Mouse (Mus musculus) heart, adult 2 months (tissue): Measurements from ENCODE around the gene Zc3h12d. TPM values are rescaled to one million over a fixed set of nuclear protein-coding genes. Genes with fewer than 3 reads are reported as not detected.

ENCODE experiments used
- DNase-seq, 2 experiments: peaks; one replicate each; pipeline ENCODE4 v3.0.0; 2021
- H3K27ac ChIP-seq: fragments of 200-600 bp; 2 replicates; pipeline ENCODE4 v1.8.1; 2022
- H3K27me3 ChIP-seq: fragments of 200-500 bp; 2 replicates; pipeline ENCODE4 v1.6.1; 2012; ENCODE audit warnings: mild to moderate bottlenecking, low read length, inconsistent platforms, mixed read lengths; ENCODE audit not compliant: control insufficient read depth, insufficient read depth
- H3K36me3 ChIP-seq: fragments of 200-500 bp; 2 replicates; pipeline ENCODE4 v1.6.1; 2012; ENCODE audit warnings: low read length, inconsistent platforms; ENCODE audit not compliant: control insufficient read depth, insufficient read depth
- H3K4me1 ChIP-seq: fragments of 200-500 bp; 2 replicates; pipeline ENCODE4 v1.6.1; 2011; ENCODE audit warnings: low read length; ENCODE audit not compliant: control insufficient read depth, insufficient read depth
- H3K4me3 ChIP-seq: fragments of 200-600 bp; 2 replicates; pipeline ENCODE4 v1.8.1; 2022
- H3K79me2 ChIP-seq: fragments of 200-500 bp; replicated peaks from 2 replicates; pipeline ENCODE4 v1.6.1; 2012; ENCODE audit warnings: mild to moderate bottlenecking, inconsistent platforms, low read length, moderate library complexity, mixed read lengths; ENCODE audit not compliant: control insufficient read depth, insufficient read depth
- H3K9ac ChIP-seq: fragments of 200-500 bp; 2 replicates; pipeline ENCODE4 v1.6.1; 2012; ENCODE audit warnings: low read depth, mild to moderate bottlenecking, control low read depth, inconsistent platforms, low read length, mixed read lengths
- CTCF ChIP-seq: fragments of 200-600 bp; IDR thresholded peaks from 2 replicates; pipeline ENCODE4 v1.8.1; 2022; ENCODE audit warnings: antibody characterized with exemption, mild to moderate bottlenecking, moderate library complexity
- EP300 ChIP-seq: fragments of 200-500 bp; IDR thresholded peaks from 2 replicates; pipeline ENCODE4 v1.6.1; 2011; ENCODE audit warnings: low read depth, low read length, control low read depth; ENCODE audit not compliant: insufficient read depth
- POLR2A ChIP-seq: fragments of 200-500 bp; IDR thresholded peaks from 2 replicates; pipeline ENCODE4 v1.6.1; 2011; ENCODE audit warnings: mild to moderate bottlenecking, low read depth, low read length, control low read depth; ENCODE audit not compliant: insufficient read depth
- WGBS: fragments of 180-500 bp; shearing (Covaris S2); methylation state at CpG from one replicate; pipeline ENCODE4 v1.1.7; 2018; 5-methylcytosine and 5-hydroxymethylcytosine counted together
- intact Hi-C: fragments of 180-260 bp; cut with DNase I; formaldehyde crosslinking; loops from one replicate; pipeline ENCODE4 v1.15.1; 2025
- polyA plus RNA-seq: library from polyadenylated mRNA; depleted of rRNA; stranded (reverse); fragments of >200 nt; gene quantifications from 2 replicates; pipeline ENCODE4 v1.2.3, GENCODE M21; 2012
- total RNA-seq, 2 experiments: library from RNA; stranded (reverse); gene quantifications; 2 replicates each; pipeline ENCODE4 v1.2.3; 2021

Gene Zc3h12d
- total and polyA plus RNA-seq, 3 experiments, result 0.21 to 0.35 (median 0.32) TPM

- Histone ChIP-seq H3K79me2 (no peaks in the 10 kb centered on the region), H3K4me1 (no peaks in the 10 kb centered on the region)
Observed at GRCm38 (mm10) chr10:7863411-7863810, 31.1 kb downstream of the Zc3h12d start.

GRCm38 (mm10) chr10:7864184-7864583 lies 31.9 kb downstream of the Zc3h12d start:
- 41% methylated on average over 6 of the region's 6 CpGs for WGBS
- Histone ChIP-seq H3K79me2 (no peaks in the 10 kb centered on the region), H3K36me3 (no peaks in the 10 kb centered on the region), H3K9ac (no peak overlapping the region), H3K4me3 (no peak overlapping the region), H3K4me1 (no peaks in the 10 kb centered on the region), H3K27me3 (0 out of 2 replicates have a peak, but pooled peaks cover 1% of the 10 kb centered on the region), H3K27ac (no peak overlapping the region)
- peak in 1 of 2 experiments; percentile 20 for DNase-seq
- intact Hi-C loops, result no loop called here
- no peak for TF ChIP-seq POLR2A
- no peak for TF ChIP-seq EP300
- no peak for TF ChIP-seq CTCF

More at GRCm38 (mm10) chr10:7863411-7863810, 31.1 kb downstream of the Zc3h12d start:
- Histone ChIP-seq H3K36me3 (no peaks in the 10 kb centered on the region), H3K9ac (no peak overlapping the region), H3K27ac (no peak overlapping the region), H3K27me3 (0 out of 2 replicates have a peak, but pooled peaks cover 1% of the 10 kb centered on the region), H3K4me3 (no peak overlapping the region)
- no peak for DNase-seq
- TF ChIP-seq CTCF, result no peak
- WGBS, result 92% methylated on average over 6 of the region's 6 CpGs
- intact Hi-C loops, result no loop called here

- WGBS, result 79% methylated on average over 3 of the region's 3 CpGs
- Histone ChIP-seq H3K4me1 (no peaks in the 10 kb centered on the region), H3K4me3 (no peak overlapping the region), H3K9ac (no peak overlapping the region), H3K79me2 (no peaks in the 10 kb centered on the region), H3K36me3 (no peaks in the 10 kb centered on the region), H3K27ac (no peak overlapping the region), H3K27me3 (0 out of 2 replicates have a peak, but pooled peaks cover 1% of the 10 kb centered on the region)
- intact Hi-C loops, result no loop called here
- TF ChIP-seq CTCF (no peak), EP300 (no peak), POLR2A (no peak)
- DNase-seq, result no peak
Observed at GRCm38 (mm10) chr10:7864806-7865205, 32.5 kb downstream of the Zc3h12d start.

- Histone ChIP-seq H3K27ac (no peak overlapping the region), H3K4me1 (no peaks in the 10 kb centered on the region), H3K4me3 (peak overlapping the region; percentile 26), H3K36me3 (no peaks in the 10 kb centered on the region), H3K27me3 (0 out of 2 replicates have a peak, but pooled peaks cover 1% of the 10 kb centered on the region), H3K9ac (no peak overlapping the region), H3K79me2 (no peaks in the 10 kb centered on the region)
- peak; percentile 45 to 49 for DNase-seq
- TF ChIP-seq EP300 (no peak), CTCF (peak; percentile 44), POLR2A (no peak)
- whole genome bisulfite sequencing, result 20% methylated on average over 50 of the region's 50 CpGs
- intact Hi-C loops, result no loop called here
Observed at GRCm38 (mm10) chr10:7866762-7867665, 34.7 kb downstream of the Zc3h12d start.

GRCm38 (mm10) chr10:7867666-7868030 lies 35.4 kb downstream of the Zc3h12d start:
- Histone ChIP-seq H3K27me3 (0 out of 2 replicates have a peak, but pooled peaks cover 1% of the 10 kb centered on the region), H3K27ac (no peak overlapping the region), H3K4me1 (no peaks in the 10 kb centered on the region), H3K9ac (no peak overlapping the region), H3K79me2 (no peaks in the 10 kb centered on the region), H3K36me3 (no peaks in the 10 kb centered on the region), H3K4me3 (peak overlapping the region; percentile 26)
- TF ChIP-seq CTCF (no peak), EP300 (no peak), POLR2A (no peak)
- no peak for DNase-seq
- 31% methylated on average over 21 of the region's 21 CpGs for WGBS
- intact Hi-C loops, result no loop called here

- Histone ChIP-seq H3K27me3 (0 out of 2 replicates have a peak, but pooled peaks cover 1% of the 10 kb centered on the region), H3K36me3 (no peaks in the 10 kb centered on the region), H3K4me1 (no peaks in the 10 kb centered on the region), H3K4me3 (no peak overlapping the region), H3K9ac (no peak overlapping the region), H3K79me2 (no peaks in the 10 kb centered on the region), H3K27ac (no peak overlapping the region)
- intact Hi-C loops, result no loop called here
- DNase-seq, result no peak
- WGBS, result 68% methylated on average over 8 of the region's 8 CpGs
- TF ChIP-seq POLR2A (no peak), EP300 (no peak), CTCF (no peak)
Observed at GRCm38 (mm10) chr10:7869746-7870145, 37.5 kb downstream of the Zc3h12d start.
